Mouse (Mus musculus): ENCODE measurements around the gene Galk2.

Gene Galk2

GRCm38 (mm10) chr2:125901426-125901825 lies 42.5 kb downstream of the Galk2 start:
- DNase-seq: no peak

GRCm38 (mm10) chr2:125906407-125907066 lies 47.6 kb downstream of the Galk2 start:
- no peak for DNase-seq

DNA sequence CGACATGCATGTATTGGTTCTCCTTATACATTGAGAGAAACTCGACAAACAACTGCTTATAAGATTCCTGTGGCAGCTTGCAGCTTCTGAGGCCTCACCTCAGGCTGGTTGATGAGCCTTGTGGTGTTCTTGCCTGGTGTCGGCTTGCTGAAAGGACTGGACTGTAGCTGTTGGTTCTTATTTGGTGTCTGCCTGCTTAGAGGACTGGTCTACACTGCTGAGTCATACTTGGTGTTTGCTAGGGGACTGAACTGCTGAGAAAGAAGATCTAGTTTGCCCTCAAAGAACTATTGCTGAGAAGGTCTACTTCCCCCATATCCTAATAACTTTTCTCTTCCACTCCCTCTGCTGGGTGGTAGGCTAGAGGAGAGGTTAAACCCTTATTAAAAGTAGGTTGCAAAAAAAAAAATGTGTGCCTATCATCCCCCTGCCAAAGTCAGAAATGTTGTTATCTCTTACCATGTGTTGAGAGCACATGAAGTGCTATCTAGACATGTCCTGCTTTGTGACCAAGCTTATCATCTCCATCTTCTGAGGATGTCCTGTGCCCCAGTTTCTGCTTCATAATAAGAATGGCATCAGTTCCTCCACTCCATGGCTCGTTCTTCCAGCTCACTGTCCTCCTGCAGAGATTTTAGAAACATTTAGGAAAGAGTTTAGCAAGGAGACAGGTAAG lies 48.8 kb downstream of the Galk2 start:
- no peak for DNase-seq

GRCm38 (mm10) chr2:125914167-125914566 lies 55.3 kb downstream of the Galk2 start:
- no peak for DNase-seq

GRCm38 (mm10) chr2:125914713-125915112 lies 55.8 kb downstream of the Galk2 start:
- no peak for DNase-seq

DNA sequence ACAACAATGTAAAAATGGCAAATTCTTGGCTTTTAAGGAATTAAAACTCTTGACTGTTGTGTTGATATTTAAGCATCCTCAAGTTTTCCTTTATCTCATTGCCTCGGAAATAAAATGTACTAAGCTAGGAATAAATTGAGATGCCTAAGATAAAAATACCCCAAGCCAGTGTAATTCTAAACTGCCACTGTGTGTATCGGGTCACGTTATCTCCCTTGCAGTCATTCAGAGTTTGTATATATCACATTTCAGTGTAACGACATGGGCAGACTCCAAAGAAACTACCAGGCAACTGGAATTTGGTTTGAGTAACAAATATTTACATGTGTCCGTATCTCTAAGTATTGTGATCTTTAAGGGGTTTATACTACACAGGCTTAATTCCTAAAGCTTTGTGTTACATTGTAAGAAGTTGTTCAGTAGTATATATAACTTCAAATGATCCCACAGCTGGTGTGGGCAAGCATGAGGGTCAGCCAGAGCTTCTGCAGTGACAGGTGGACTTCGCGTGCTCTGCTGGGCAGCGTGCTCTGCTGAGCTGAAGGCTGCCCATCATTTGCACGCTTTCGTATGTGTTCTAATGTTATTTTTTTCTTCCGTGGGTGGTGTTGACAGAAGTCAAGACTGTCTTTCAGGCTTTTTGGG lies 57.9 kb downstream of the Galk2 start:
- DNase-seq: no peak

- no peak for DNase-seq
These were observed 58.4 kb downstream of the Galk2 start for GRCm38 (mm10) chr2:125917297-125917679.

DNA sequence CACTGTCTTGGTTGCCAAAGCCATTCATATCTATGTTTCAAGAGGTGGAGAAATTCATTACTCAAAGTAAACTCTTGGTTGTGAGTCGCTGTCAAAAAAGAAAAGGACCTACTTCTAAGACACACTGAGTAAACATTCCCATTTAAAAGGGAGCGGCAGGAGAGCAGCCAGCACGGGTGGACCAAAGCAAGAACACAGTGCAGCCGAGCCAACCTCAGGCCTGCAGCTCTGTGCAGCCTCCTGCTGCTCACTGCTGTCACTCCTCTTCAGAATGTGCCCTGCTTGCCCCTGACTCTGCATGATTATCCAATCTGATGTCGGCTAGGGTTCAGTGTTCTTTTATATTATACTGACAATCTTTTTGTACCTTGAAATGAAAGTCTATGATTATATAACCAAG lies 62.4 kb downstream of the Galk2 start:
- DNase-seq: no peak

DNA sequence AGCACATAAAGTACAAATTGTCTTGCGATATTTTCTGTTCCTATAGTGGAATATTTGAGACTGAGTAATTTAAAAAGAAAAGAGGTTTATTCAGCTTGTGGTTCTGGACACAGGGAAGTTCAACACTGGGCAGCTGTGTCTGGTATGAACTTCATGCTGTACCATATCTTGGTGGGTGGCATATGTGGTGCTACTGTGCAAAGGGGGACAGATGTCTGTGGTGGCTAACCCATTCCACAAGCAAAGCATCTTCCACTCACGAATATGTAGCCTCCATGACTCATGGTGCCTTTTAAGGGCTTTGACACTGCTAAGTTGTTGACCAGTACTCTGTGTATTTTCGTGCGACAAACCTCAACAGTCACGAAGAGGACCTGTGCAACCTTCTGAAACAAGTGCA lies 63.2 kb downstream of the Galk2 start:
- no peak for DNase-seq

- no peak for DNase-seq
These were observed 64.0 kb downstream of the Galk2 start for GRCm38 (mm10) chr2:125922877-125923276.

- no peak for DNase-seq
These were observed 64.4 kb downstream of the Galk2 start for GRCm38 (mm10) chr2:125923346-125923745.

DNA sequence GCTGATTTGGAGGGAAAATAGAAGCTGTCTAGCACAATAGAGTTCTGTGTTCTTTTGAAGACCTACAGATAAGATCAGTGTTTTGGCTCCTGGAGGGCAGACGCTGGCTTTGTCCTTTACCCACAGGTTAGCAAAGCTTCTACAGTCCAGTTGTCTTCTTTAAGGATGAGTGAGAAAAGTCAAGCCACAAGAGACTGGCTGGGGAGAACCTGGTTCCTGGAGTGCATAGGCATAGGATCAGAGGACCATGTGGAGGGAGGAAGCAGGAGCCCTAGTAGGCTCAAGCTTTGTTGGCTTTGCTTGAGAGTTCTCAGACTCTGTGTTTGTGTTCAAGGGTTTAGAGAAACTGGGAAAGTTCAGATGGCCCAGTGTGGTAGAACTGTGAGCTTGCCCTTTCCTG lies 65.6 kb downstream of the Galk2 start:
- no peak for DNase-seq

DNA sequence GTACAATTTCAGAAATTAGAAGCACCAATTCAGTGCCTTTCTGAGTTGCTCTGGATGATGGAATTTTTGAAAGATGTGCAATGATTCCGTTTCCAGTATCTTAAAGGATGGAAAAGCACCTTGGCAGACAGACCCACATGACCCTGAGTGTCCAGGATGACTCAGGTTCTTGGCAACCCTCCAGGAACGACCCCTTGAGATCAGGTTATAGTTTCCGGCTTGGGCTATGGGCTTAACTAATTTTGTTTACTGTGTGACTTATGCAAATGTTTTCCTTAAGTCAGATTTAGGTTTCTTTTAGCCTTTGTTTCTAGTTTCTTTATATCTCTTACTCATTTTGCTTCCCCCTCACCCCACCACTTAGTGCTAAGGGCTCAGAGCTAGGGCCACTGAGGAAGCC lies 66.2 kb downstream of the Galk2 start:
- no peak for DNase-seq

DNA sequence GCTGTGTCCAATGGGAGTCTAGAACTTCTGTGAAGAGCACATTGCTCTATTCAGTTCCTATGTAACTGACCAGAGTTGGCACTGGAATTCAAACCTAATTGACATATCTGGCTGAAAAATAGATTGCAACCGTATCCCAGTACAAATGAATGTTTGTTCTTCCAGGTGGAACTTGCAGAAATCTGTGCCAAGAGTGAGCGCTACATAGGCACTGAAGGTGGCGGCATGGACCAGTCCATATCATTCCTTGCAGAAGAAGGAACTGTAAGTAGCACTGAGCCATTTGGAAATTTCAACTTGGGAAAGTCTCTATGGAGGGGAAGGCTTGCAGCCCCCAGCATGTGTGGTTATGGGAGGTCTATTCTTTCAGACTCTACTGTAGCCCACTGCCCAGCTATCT lies 70.5 kb downstream of the Galk2 start:
- DNase-seq: no peak

GRCm38 (mm10) chr2:125929872-125930271 lies 71.0 kb downstream of the Galk2 start:
- no peak for DNase-seq

DNA sequence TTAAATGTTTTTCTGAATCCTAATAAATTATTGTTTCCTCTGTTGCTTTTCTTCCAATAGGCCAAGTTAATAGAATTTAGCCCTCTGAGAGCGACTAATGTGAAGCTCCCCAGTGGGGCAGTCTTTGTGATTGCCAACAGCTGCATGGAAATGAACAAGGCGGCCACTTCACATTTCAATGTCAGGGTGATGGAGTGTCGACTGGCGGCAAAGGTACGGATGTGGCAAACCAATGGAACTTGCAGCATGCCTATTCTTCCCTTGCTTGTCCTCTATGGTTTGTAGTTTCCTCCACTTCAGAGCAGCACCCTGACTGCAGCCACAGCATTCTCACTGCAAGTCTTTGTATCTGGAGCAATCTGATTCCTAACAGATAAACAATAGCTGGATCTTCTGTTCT lies 72.3 kb downstream of the Galk2 start:
- DNase-seq: no peak

DNA sequence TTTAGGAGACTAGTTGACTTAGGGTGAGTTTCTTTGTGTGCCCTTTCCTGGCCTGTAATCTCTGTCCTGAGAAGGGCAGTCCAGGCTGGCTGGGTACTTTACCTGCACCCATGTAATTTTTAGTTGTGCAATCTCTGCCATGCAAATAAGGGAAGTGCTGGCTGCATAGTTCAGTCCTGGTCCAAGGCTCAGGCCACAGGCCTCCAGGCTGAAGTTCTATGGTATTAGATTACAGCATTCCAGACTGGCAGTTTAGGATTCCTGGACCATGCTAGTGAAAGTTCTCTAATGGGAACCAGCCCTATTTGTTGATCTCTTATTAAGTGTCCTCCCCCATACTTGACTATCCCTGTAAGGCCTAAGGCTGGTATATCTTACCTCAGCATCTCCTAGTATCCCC lies 73.8 kb downstream of the Galk2 start:
- DNase-seq: no peak

GRCm38 (mm10) chr2:125933977-125934376 lies 75.1 kb downstream of the Galk2 start:
- DNase-seq: no peak

GRCm38 (mm10) chr2:125936396-125936795 lies 77.5 kb downstream of the Galk2 start:
- no peak for DNase-seq

- DNase-seq: no peak
These were observed 80.2 kb downstream of the Galk2 start for GRCm38 (mm10) chr2:125938993-125939642.

DNA sequence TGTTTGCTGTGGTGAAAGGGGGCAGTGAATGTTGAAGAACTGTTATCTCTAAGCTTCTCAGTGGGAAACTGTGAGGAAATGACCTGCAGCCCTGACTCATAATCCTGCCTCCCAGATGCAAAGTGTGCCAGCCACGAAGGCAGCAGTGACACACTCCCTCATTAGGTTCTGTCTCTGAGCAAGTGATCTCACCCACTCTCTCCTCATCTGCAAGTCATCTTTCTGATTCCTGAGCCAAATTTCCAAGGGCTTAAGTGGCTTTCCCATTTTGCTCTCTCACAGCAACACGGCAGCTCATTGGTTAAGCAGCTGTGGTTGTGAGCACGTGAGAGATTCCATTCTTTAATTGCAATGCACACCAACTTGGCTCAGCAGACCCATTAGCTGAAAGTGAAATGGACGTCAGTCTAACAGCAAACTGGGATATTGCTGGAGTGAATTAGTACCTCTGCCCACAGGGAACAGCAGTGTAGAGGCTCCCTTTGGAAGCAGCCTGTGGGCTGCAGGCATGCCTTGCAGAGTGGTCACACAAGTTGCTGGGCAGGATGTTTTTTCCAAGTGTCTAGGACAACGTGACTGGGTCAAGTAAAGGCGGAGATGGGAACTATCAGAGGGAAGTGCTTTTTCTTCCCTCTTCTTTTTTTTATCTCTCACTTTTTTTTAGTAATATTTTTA lies 82.3 kb downstream of the Galk2 start:
- no peak for DNase-seq

DNA sequence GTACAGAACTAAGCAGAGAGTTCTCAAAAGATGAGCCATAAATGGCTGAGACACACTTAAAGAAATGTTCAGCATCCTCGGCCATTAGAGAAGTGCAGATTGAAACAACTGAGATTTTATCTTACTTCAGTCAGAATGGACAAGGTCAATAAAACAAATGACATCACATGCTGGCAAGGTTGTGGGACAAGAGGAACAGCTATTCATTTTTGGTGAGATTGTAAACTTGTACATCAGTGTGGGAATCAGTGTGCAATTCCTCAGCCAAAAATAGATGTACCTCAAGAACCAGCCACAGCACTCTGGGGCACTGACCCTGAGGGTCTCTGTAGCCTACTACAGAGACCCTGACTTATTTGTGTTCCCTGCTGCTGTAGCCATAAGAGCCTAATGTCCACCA lies 84.4 kb downstream of the Galk2 start:
- DNase-seq: no peak

DNA sequence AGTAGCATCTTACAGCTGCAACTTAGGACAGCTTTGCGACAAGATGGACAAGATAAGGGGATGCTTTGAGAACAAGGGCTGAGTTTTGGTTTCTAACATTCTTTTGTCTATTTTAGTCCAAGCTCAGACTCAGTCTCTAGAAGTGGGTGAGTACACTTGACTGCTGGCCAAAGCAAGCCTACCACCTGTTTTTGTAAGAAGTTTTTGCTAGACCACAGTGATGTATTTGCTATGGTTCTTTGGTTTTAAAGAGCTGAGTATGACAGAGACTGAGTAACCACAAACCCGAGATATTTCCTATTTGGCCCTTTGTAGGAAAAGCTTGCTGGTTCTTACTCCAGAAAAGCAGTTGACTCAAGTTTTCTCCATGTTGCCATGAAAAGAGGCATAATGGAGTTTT lies 89.3 kb downstream of the Galk2 start:
- DNase-seq: no peak
